8 mouse cellular contexts compared by ENCODE assay signal in genomic region chr1:73932421-73933145, GRCm38 (mm10).
A peak's percentile ranks its signal among the peaks of the same experiment; 100 is the strongest.
DNase-seq lines count a peak whose midpoint lies in the region; ATAC-seq lines count a peak whose summit lies in the region.
"Had no signal": no experiment of that assay in that cellular context is flagged by ENCODE, and none has a peak within 500 bp of the region (broad histone marks: within the 10 kb centered on the region; RNA-seq: fewer than 3 reads in every experiment).

No protein-coding gene starts in this region.

- no peak overlapping the region for H3K4me3 ChIP-seq in heart, embryonic 11.5 days (ENCODE audit: low read depth, low read length)
- no peak overlapping the region for H3K4me3 ChIP-seq in forebrain, embryonic 14.5 days (ENCODE audit: low read depth, low read length)
- H3K4me3 ChIP-seq: limb, embryonic 15.5 days had no signal

- no peak overlapping the region for H3K9ac ChIP-seq in heart, embryonic 11.5 days (ENCODE audit: low read depth, low read length)
- no peak overlapping the region for H3K9ac ChIP-seq in forebrain, embryonic 14.5 days (ENCODE audit: low read length)
- H3K9ac ChIP-seq: limb, embryonic 15.5 days had no signal

- H3K36me3 ChIP-seq in heart, embryonic 11.5 days (ENCODE audit: control insufficient read depth, insufficient read depth, low read length): peaks cover 15% of the 10 kb centered on the region
- H3K36me3 ChIP-seq in forebrain, embryonic 14.5 days (ENCODE audit: control insufficient read depth, insufficient read depth, low read length): no peaks in the 10 kb centered on the region

- H3K27me3 ChIP-seq in heart, embryonic 11.5 days (ENCODE audit: control insufficient read depth, insufficient read depth, low read length): no peaks in the 10 kb centered on the region
- no peaks in the 10 kb centered on the region for H3K27me3 ChIP-seq in forebrain, embryonic 14.5 days (replicated peaks; ENCODE audit: control insufficient read depth, insufficient read depth, low read length)
- H3K27me3 ChIP-seq: limb, embryonic 15.5 days had no signal

- no peaks in the 10 kb centered on the region for H3K9me3 ChIP-seq in heart, embryonic 11.5 days (replicated peaks; ENCODE audit: control insufficient read depth, low read length)
- H3K9me3 ChIP-seq in forebrain, embryonic 14.5 days (replicated peaks; ENCODE audit: control insufficient read depth, low read length): no peaks in the 10 kb centered on the region
- H3K9me3 ChIP-seq: limb, embryonic 15.5 days had no signal

- peaks cover 48% of the 10 kb centered on the region for H3K4me1 ChIP-seq in heart, embryonic 11.5 days (ENCODE audit: control insufficient read depth, insufficient read depth, low read length)
- H3K4me1 ChIP-seq in forebrain, embryonic 14.5 days (ENCODE audit: control insufficient read depth, insufficient read depth, low read length): no peaks in the 10 kb centered on the region

- H3K4me2 ChIP-seq in heart, embryonic 11.5 days: no peak overlapping the region
- no peak overlapping the region for H3K4me2 ChIP-seq in forebrain, embryonic 14.5 days (ENCODE audit: low read length)
- H3K4me2 ChIP-seq: limb, embryonic 15.5 days had no signal

- H3K27ac ChIP-seq in heart, embryonic 11.5 days (ENCODE audit: low read depth, low read length): peak overlapping the region; percentile 13; the same call in 1 of the 2 replicates
- H3K27ac ChIP-seq in forebrain, embryonic 14.5 days (ENCODE audit: low read depth, low read length): no peak overlapping the region
- H3K27ac ChIP-seq: limb, embryonic 15.5 days had no signal

- ATAC-seq in heart, embryonic 11.5 days (replicated peaks; ENCODE audit: insufficient number of reproducible peaks, low FRiP score, low TSS enrichment): no peak
- no peak for ATAC-seq in forebrain, embryonic 14.5 days
- no peak for ATAC-seq in cerebellum, adult (ENCODE audit: insufficient number of reproducible peaks, low FRiP score, low TSS enrichment)
- no peak for ATAC-seq in frontal cortex, adult (ENCODE audit: low TSS enrichment)

- DNase-seq in urinary bladder, postnatal 25 days (ENCODE audit: low spot score): peak; percentile 23
- DNase-seq in urinary bladder, postnatal 4 days (ENCODE audit: low spot score in 2 of 2): no peak
- DNase-seq in kidney, postnatal 14 days: peak; percentile 87
- no peak for DNase-seq in forebrain, embryonic 14.5 days (ENCODE audit: low spot score)

- WGBS in heart, embryonic 11.5 days (ENCODE audit: insufficient replicate concordance): 63% methylated on average over 10 of the region's 10 CpGs
- WGBS in forebrain, embryonic 14.5 days: 84% methylated on average over 10 of the region's 10 CpGs

Comparison
In these comparisons a context has a peak if more than half of its experiments do, and no peak if none do; other contexts are left out.
1. DNase-seq: peak in urinary bladder, postnatal 25 days (single experiment) and kidney, postnatal 14 days (single experiment); none in urinary bladder, postnatal 4 days (0 of 2) and forebrain, embryonic 14.5 days (single experiment).